Comparison of ENCODE assay signal across 16 mouse cellular contexts in genomic region chr7:93039542-93039941, GRCm38 (mm10). TPM values are rescaled to one million over a fixed set of nuclear protein-coding genes. Genes with fewer than 3 reads are reported as not detected.
"Had no signal": no experiment of that assay in that cellular context is flagged by ENCODE, and none has a peak within 500 bp of the region (broad histone marks: within the 10 kb centered on the region; RNA-seq: fewer than 3 reads in every experiment).

No protein-coding gene starts in this region.

- H3K36me3 ChIP-seq: neural tube, embryonic 12.5 days; stomach, embryonic 15.5 days had no signal

- DNase-seq: retina, postnatal 1 day; right cerebral cortex, adult 18-20 months; right cerebral cortex, postnatal 14 days; right cerebral cortex, postnatal 25 days; right cerebral cortex, postnatal 4 days; spleen, adult 18-20 months; thymus, adult 18-20 months; thymus, adult 2 months; thymus, postnatal 14 days; thymus, postnatal 25 days; thymus, postnatal 36 days; thymus, postnatal 4 days had no signal

- H3K9me3 ChIP-seq: neural tube, embryonic 12.5 days; stomach, embryonic 15.5 days had no signal

- H3K4me1 ChIP-seq: stomach, embryonic 15.5 days had no signal

- H3K4me3 ChIP-seq: neural tube, embryonic 12.5 days; stomach, embryonic 15.5 days had no signal

- H3K4me2 ChIP-seq: neural tube, embryonic 12.5 days; stomach, embryonic 15.5 days had no signal

- H3K27ac ChIP-seq: neural tube, embryonic 12.5 days; stomach, embryonic 15.5 days; stomach, postnatal 0 days had no signal

- H3K27me3 ChIP-seq: neural tube, embryonic 12.5 days; stomach, embryonic 15.5 days had no signal

- H3K9ac ChIP-seq: neural tube, embryonic 12.5 days; stomach, embryonic 15.5 days had no signal

RNA-seq across cellular contexts. Expression of gene Fam181b, which starts 40.1 kb away (rescaled TPM):
- total RNA-seq: neutrophil, adult 5-6 weeks had no signal
